Mouse (Mus musculus): Measurements from ENCODE around the gene Ncmap.

Gene Ncmap

GRCm38 (mm10) chr4:135397991-135398390 lies at the start of gene Ncmap:
Gene Ncmap (minus strand): TSS chr4:135398227.
- no peak for DNase-seq

GRCm38 (mm10) chr4:135442473-135442872 lies 44.4 kb upstream of the Ncmap start:
- DNase-seq = no peak

- peak; percentile 73 to 75 for DNase-seq
Observed at GRCm38 (mm10) chr4:135439904-135440522, 42.0 kb upstream of the Ncmap start.

- peak; percentile 82 to 83 for DNase-seq
Observed at GRCm38 (mm10) chr4:135439188-135439647, 41.2 kb upstream of the Ncmap start.

GRCm38 (mm10) chr4:135437924-135438323 lies 39.9 kb upstream of the Ncmap start:
- DNase-seq = peak; percentile 9 to 10

- DNase-seq = no peak
Observed at GRCm38 (mm10) chr4:135436291-135436690, 38.3 kb upstream of the Ncmap start.

- DNase-seq = no peak
Observed at GRCm38 (mm10) chr4:135434395-135434789, 36.4 kb upstream of the Ncmap start.

GRCm38 (mm10) chr4:135433443-135434394 lies 35.7 kb upstream of the Ncmap start, which contains the start of gene Rcan3:
Gene Rcan3 (minus strand): TSS chr4:135433853.
- DNase-seq = peak; percentile 82 to 85

GRCm38 (mm10) chr4:135433086-135433442 lies 35.0 kb upstream of the Ncmap start:
- no peak for DNase-seq

GRCm38 (mm10) chr4:135429990-135430760 lies 32.1 kb upstream of the Ncmap start:
- no peak for DNase-seq

GRCm38 (mm10) chr4:135429383-135429782 lies 31.4 kb upstream of the Ncmap start:
- DNase-seq = no peak

- DNase-seq = no peak
Observed at GRCm38 (mm10) chr4:135426587-135426986, 28.6 kb upstream of the Ncmap start.

- DNase-seq = no peak
Observed at GRCm38 (mm10) chr4:135425625-135426024, 27.6 kb upstream of the Ncmap start.

- DNase-seq = no peak
Observed at GRCm38 (mm10) chr4:135420961-135421360, 22.9 kb upstream of the Ncmap start.

- DNase-seq = no peak
Observed at GRCm38 (mm10) chr4:135420416-135420815, 22.4 kb upstream of the Ncmap start.

- DNase-seq = no peak
Observed at GRCm38 (mm10) chr4:135419996-135420395, 22.0 kb upstream of the Ncmap start.

GRCm38 (mm10) chr4:135416367-135416766 lies 18.3 kb upstream of the Ncmap start:
- no peak for DNase-seq

GRCm38 (mm10) chr4:135413491-135413890 lies 15.5 kb upstream of the Ncmap start:
- no peak for DNase-seq

- peak; percentile 79 to 81 for DNase-seq
Observed at GRCm38 (mm10) chr4:135411633-135412032, 13.6 kb upstream of the Ncmap start.

GRCm38 (mm10) chr4:135406180-135406579 lies 8.2 kb upstream of the Ncmap start:
- peak; percentile 10 to 14 for DNase-seq

- no peak for DNase-seq
Observed at GRCm38 (mm10) chr4:135404916-135405315, 6.9 kb upstream of the Ncmap start.

GRCm38 (mm10) chr4:135404048-135404447 lies 6.0 kb upstream of the Ncmap start:
- no peak for DNase-seq

- no peak for DNase-seq
Observed at GRCm38 (mm10) chr4:135401881-135402280, 3.9 kb upstream of the Ncmap start.
